ENCODE assay signal across 40 mouse cellular contexts in genomic region chr9:57656631-57657350, GRCm38 (mm10). TPM values are rescaled to one million over a fixed set of nuclear protein-coding genes. Genes with fewer than 3 reads are reported as not detected.
DNase-seq lines count a peak whose midpoint lies in the region; ATAC-seq and TF ChIP-seq lines count a peak whose summit lies in the region.
"Had no signal": no experiment of that assay in that cellular context is flagged by ENCODE, and none has a peak within 500 bp of the region (broad histone marks: within the 10 kb centered on the region; RNA-seq: fewer than 3 reads in every experiment).

No protein-coding gene starts in this region.

- H3K27ac ChIP-seq in lung, postnatal 0 days (ENCODE audit: low read length), result no peak overlapping the region
- H3K27ac ChIP-seq: forebrain, embryonic 12.5 days; heart, embryonic 15.5 days; hindbrain, embryonic 13.5 days; limb, embryonic 13.5 days; liver, embryonic 13.5 days; macrophage; neural tube, embryonic 15.5 days; stomach, embryonic 15.5 days had no signal

- H3K4me1 ChIP-seq in lung, postnatal 0 days (ENCODE audit: insufficient read depth, low read depth, low read length), result no peaks in the 10 kb centered on the region
- H3K4me1 ChIP-seq: limb, embryonic 13.5 days; stomach, embryonic 15.5 days had no signal

- no peak for TF ChIP-seq EP300 in lung, postnatal 0 days (IDR thresholded peaks at IDR 0.05)

- H3K27me3 ChIP-seq in lung, postnatal 0 days (replicated peaks; ENCODE audit: insufficient read depth, low read length), result no peaks in the 10 kb centered on the region
- H3K27me3 ChIP-seq: liver, embryonic 13.5 days; neural tube, embryonic 15.5 days; stomach, embryonic 15.5 days had no signal

- H3K4me3 ChIP-seq in lung, postnatal 0 days (ENCODE audit: low read depth, low read length), result no peak overlapping the region
- H3K4me3 ChIP-seq: forebrain, embryonic 12.5 days; hindbrain, embryonic 13.5 days had no signal

- H3K36me3 ChIP-seq in lung, postnatal 0 days (ENCODE audit: insufficient read depth, low read length), result no peaks in the 10 kb centered on the region
- H3K36me3 ChIP-seq: forebrain, embryonic 12.5 days; heart, embryonic 15.5 days; hindbrain, embryonic 13.5 days; limb, embryonic 13.5 days; liver, embryonic 13.5 days; neural tube, embryonic 15.5 days; stomach, embryonic 15.5 days had no signal

- no peaks in the 10 kb centered on the region for H3K9me3 ChIP-seq in lung, postnatal 0 days (ENCODE audit: low read length)
- H3K9me3 ChIP-seq: forebrain, embryonic 12.5 days; heart, embryonic 15.5 days; hindbrain, embryonic 13.5 days; limb, embryonic 13.5 days; liver, embryonic 13.5 days; neural tube, embryonic 15.5 days; stomach, embryonic 15.5 days had no signal

- no peak overlapping the region for H3K9ac ChIP-seq in lung, postnatal 0 days (replicated peaks; ENCODE audit: low read depth)
- H3K9ac ChIP-seq: forebrain, postnatal 0 days; neural tube, embryonic 15.5 days; stomach, embryonic 15.5 days had no signal

- H3K4me2 ChIP-seq in lung, postnatal 0 days (replicated peaks; ENCODE audit: low read depth, low read length), result no peak overlapping the region

- no peak for TF ChIP-seq CTCF in lung, postnatal 0 days (IDR thresholded peaks at IDR 0.05)

- ATAC-seq in lung, postnatal 0 days, result 0 out of 2 replicates have a peak, but pooled peaks have one; percentile 11

- DNase-seq in gastrocnemius, postnatal 25 days, result peak; percentile 32
- no peak for DNase-seq in gastrocnemius, adult 8-10 months (ENCODE audit: low spot score in 2 of 2)
- DNase-seq in layer of hippocampus, adult 18-20 months (ENCODE audit: low spot score in 2 of 2), result peak; percentile 42 to 72
- no peak for DNase-seq in layer of hippocampus, adult 8-10 months (ENCODE audit: low spot score in 2 of 2)
- DNase-seq in lung, postnatal 0 days (ENCODE audit: low spot score), result peak; percentile 14
- DNase-seq in lung, postnatal 25 days (ENCODE audit: low spot score), result no peak
- peak; percentile 48 for DNase-seq in brain, adult 2 months (ENCODE audit: low read depth, low spot score)
- DNase-seq in ovary, postnatal 10 days (ENCODE audit: low spot score), result no peak
- DNase-seq: adrenal gland, postnatal 25 days; cerebellum, adult 2 months; cerebellum, postnatal 14 days; forebrain, postnatal 0 days; gastrocnemius, postnatal 36 days; kidney, adult 9 months; kidney, postnatal 10 days; liver, embryonic 13.5 days; lung, embryonic 14.5 days; midbrain, embryonic 14.5 days; right cerebral cortex, postnatal 25 days; thymus, postnatal 14 days had no signal

- 60% methylated on average over 19 of the region's 19 CpGs for WGBS in lung, postnatal 0 days

RNA-seq across cellular contexts. Expression of gene Csk, which starts 3.4 kb away (rescaled TPM):
- 10 to 100 TPM in 1 of 2 experiments, 1 to 10 TPM in 1; 8.4 to 13.0 TPM for total RNA-seq in gastrocnemius, postnatal 25 days (2021)
- total RNA-seq in gastrocnemius, adult 8-10 months (2022), result 10 to 100 TPM in 1 of 4 experiments, 1 to 10 TPM in 3; 8.0 to 10.5 (median 8.8) TPM
- 10 to 100 TPM; 36.4 to 37.1 TPM for total RNA-seq in layer of hippocampus, adult 18-20 months (2021)
- total RNA-seq in layer of hippocampus, adult 8-10 months (2022), result 10 to 100 TPM; 38.4 to 46.7 (median 43.0) TPM
- polyA plus RNA-seq in lung, postnatal 0 days (2015; fragmentation: Nextera tagmentation; extraction: Ambion mirVana), result 25.6 and 27.3 TPM in 2 replicates

RNA-seq across cellular contexts. Expression of gene Cyp1a2, which starts 26.7 kb away (rescaled TPM):
- total RNA-seq in gastrocnemius, postnatal 25 days (2021), result not detected
- not detected for total RNA-seq in gastrocnemius, adult 8-10 months (2022)
- total RNA-seq in layer of hippocampus, adult 18-20 months (2021), result not detected
- total RNA-seq in layer of hippocampus, adult 8-10 months (2022), result not detected
- polyA plus RNA-seq in lung, postnatal 0 days (2015; fragmentation: Nextera tagmentation; extraction: Ambion mirVana), result 0.07 TPM in 1 of 2 replicates, not detected in the other
- total RNA-seq: adrenal gland, postnatal 25 days; forebrain, postnatal 0 days; gastrocnemius, postnatal 36 days; heart, postnatal 25 days; layer of hippocampus, postnatal 10 days; left cerebral cortex, adult 8-10 months; left cerebral cortex, postnatal 36 days; megakaryocyte-erythroid progenitor cell, adult 5-6 weeks; MEL had no signal
- polyA plus RNA-seq: brain, embryonic 14.5 days; cerebellum, adult 2 months; cortical plate, adult 2 months; embryonic facial prominence, embryonic 14.5 days; erythroblast, embryonic 14.5 days; forebrain, embryonic 12.5 days; forebrain, postnatal 0 days; heart, embryonic 15.5 days; hindbrain, embryonic 13.5 days; intestine, postnatal 0 days; limb, embryonic 13.5 days; lung, embryonic 14.5 days; macrophage; midbrain, embryonic 14.5 days; neural tube, embryonic 15.5 days; stomach, embryonic 15.5 days; urinary bladder, adult 2 months had no signal

RNA-seq across cellular contexts. Expression of gene Cyp1a1, which starts 30.9 kb away (rescaled TPM):
- under 1 TPM; 0.21 to 0.31 TPM for total RNA-seq in gastrocnemius, postnatal 25 days (2021)
- under 1 TPM; 0.41 to 0.60 (median 0.52) TPM for total RNA-seq in gastrocnemius, adult 8-10 months (2022)
- total RNA-seq in layer of hippocampus, adult 18-20 months (2021), result under 1 TPM; 0.12 to 0.13 TPM
- under 1 TPM in 3 of 4 experiments, not detected in 1; 0.12 to 0.36 (median 0.32) TPM for total RNA-seq in layer of hippocampus, adult 8-10 months (2022)
- 9.0 and 13.0 TPM in 2 replicates for polyA plus RNA-seq in lung, postnatal 0 days (2015; fragmentation: Nextera tagmentation; extraction: Ambion mirVana)
- polyA plus RNA-seq: erythroblast, embryonic 14.5 days; forebrain, embryonic 12.5 days; heart, embryonic 15.5 days; limb, embryonic 13.5 days; lung, embryonic 14.5 days; macrophage; stomach, embryonic 15.5 days had no signal

RNA-seq across cellular contexts. Expression of gene Lman1l, which starts 36.2 kb away (rescaled TPM):
- total RNA-seq in gastrocnemius, postnatal 25 days (2021), result not detected
- not detected for total RNA-seq in gastrocnemius, adult 8-10 months (2022)
- not detected for total RNA-seq in layer of hippocampus, adult 18-20 months (2021)
- not detected for total RNA-seq in layer of hippocampus, adult 8-10 months (2022)
- polyA plus RNA-seq in lung, postnatal 0 days (2015; fragmentation: Nextera tagmentation; extraction: Ambion mirVana), result not detected in 2 replicates
- total RNA-seq: adrenal gland, adult 18-20 months; adrenal gland, postnatal 25 days; forebrain, postnatal 0 days; gastrocnemius, postnatal 36 days; heart, postnatal 25 days; layer of hippocampus, postnatal 10 days; left cerebral cortex, adult 8-10 months; left cerebral cortex, postnatal 36 days; megakaryocyte-erythroid progenitor cell, adult 5-6 weeks had no signal
- polyA plus RNA-seq: cerebellum, adult 2 months; cortical plate, adult 2 months; embryonic facial prominence, embryonic 14.5 days; erythroblast, embryonic 14.5 days; forebrain, embryonic 12.5 days; forebrain, postnatal 0 days; heart, embryonic 15.5 days; hindbrain, embryonic 13.5 days; intestine, postnatal 0 days; limb, embryonic 13.5 days; lung, embryonic 14.5 days; macrophage; midbrain, embryonic 14.5 days; neural tube, embryonic 15.5 days; stomach, embryonic 15.5 days had no signal

RNA-seq across cellular contexts. Expression of gene Cplx3, which starts 50.7 kb away (rescaled TPM):
- total RNA-seq in gastrocnemius, postnatal 25 days (2021), result not detected
- total RNA-seq in gastrocnemius, adult 8-10 months (2022), result not detected
- 1 to 10 TPM; 1.9 to 4.7 TPM for total RNA-seq in layer of hippocampus, adult 18-20 months (2021)
- 1 to 10 TPM; 3.5 to 6.1 (median 4.1) TPM for total RNA-seq in layer of hippocampus, adult 8-10 months (2022)
- not detected in 2 replicates for polyA plus RNA-seq in lung, postnatal 0 days (2015; fragmentation: Nextera tagmentation; extraction: Ambion mirVana)
- total RNA-seq: adrenal gland, adult 18-20 months; adrenal gland, postnatal 25 days; gastrocnemius, postnatal 36 days; heart, postnatal 25 days; megakaryocyte-erythroid progenitor cell, adult 5-6 weeks; MEL had no signal
- polyA plus RNA-seq: embryonic facial prominence, embryonic 14.5 days; erythroblast, embryonic 14.5 days; heart, embryonic 15.5 days; intestine, postnatal 0 days; limb, embryonic 13.5 days; liver, embryonic 13.5 days; lung, embryonic 14.5 days; macrophage; stomach, embryonic 15.5 days; urinary bladder, adult 2 months had no signal

Comparison
In these comparisons a context has a peak if more than half of its experiments do, and no peak if none do; other contexts are left out.
1. DNase-seq: peak in gastrocnemius, postnatal 25 days (single experiment), layer of hippocampus, adult 18-20 months (2 of 2), lung, postnatal 0 days (single experiment) and brain, adult 2 months (single experiment); none in gastrocnemius, adult 8-10 months (0 of 2), layer of hippocampus, adult 8-10 months (0 of 2), lung, postnatal 25 days (single experiment) and ovary, postnatal 10 days (single experiment).